Mouse (Mus musculus) CH12.LX (cell line): ENCODE measurements around the gene Fam161b. TPM values are rescaled to one million over a fixed set of nuclear protein-coding genes. Genes with fewer than 3 reads are reported as not detected.

ENCODE experiments used
- DNase-seq: peaks from one replicate; pipeline ENCODE4 v3.0.0-alpha.2; 2013; ENCODE audit errors: extremely low read depth
- H3K27ac ChIP-seq: 2 replicates; pipeline ENCODE4 v1.5.1; 2012; ENCODE audit warnings: low read depth, mild to moderate bottlenecking, control low read depth, moderate library complexity; ENCODE audit not compliant: insufficient read depth
- H3K27me3 ChIP-seq: replicated peaks from 2 replicates; pipeline ENCODE3; 2012; ENCODE audit warnings: inconsistent platforms
- H3K36me3 ChIP-seq, 2 experiments: replicated peaks in 1 of 2; 2 replicates each; pipeline versions ENCODE3 to v1.6.1; 2012; ENCODE audit warnings: inconsistent platforms in 1 of 2, low read length in 1 of 2, mild to moderate bottlenecking in 1 of 2, mixed read lengths in 1 of 2, moderate library complexity in 1 of 2; ENCODE audit not compliant: control insufficient read depth in 1 of 2, insufficient read depth in 1 of 2
- H3K4me1 ChIP-seq, 2 experiments: 2 replicates each; pipeline ENCODE4 v1.6.1; 2012; ENCODE audit warnings: inconsistent platforms in 1 of 2, moderate library complexity in 1 of 2; ENCODE audit not compliant: insufficient read depth in 2 of 2, control insufficient read depth in 1 of 2
- H3K4me2 ChIP-seq: 2 replicates; pipeline ENCODE4 v1.6.1; 2012; ENCODE audit warnings: low read depth, mild to moderate bottlenecking, control low read depth; ENCODE audit not compliant: poor library complexity, insufficient read depth, severe bottlenecking
- H3K4me3 ChIP-seq, 3 experiments: fragments of 150-350 bp in 1 of 3; sonication (generic) in 1 of 3; replicated peaks in 1 of 3; 2 replicates each; pipeline versions ENCODE3 to v1.5.1; 2011 to 2012; ENCODE audit warnings: low read depth in 2 of 3, low read length in 2 of 3, mild to moderate bottlenecking in 2 of 3, moderate library complexity in 2 of 3, control low read depth in 1 of 3, improper control_type of control experiment in 1 of 3, inconsistent platforms in 1 of 3, mixed read lengths in 1 of 3; ENCODE audit not compliant: poor library complexity in 1 of 3
- H3K79me2 ChIP-seq: replicated peaks from 2 replicates; pipeline ENCODE4 v1.6.1; 2012; ENCODE audit warnings: mild to moderate bottlenecking, moderate library complexity; ENCODE audit not compliant: control insufficient read depth, poor library complexity, insufficient read depth, severe bottlenecking; ENCODE audit errors: extremely low read depth
- H3K9ac ChIP-seq: 2 replicates; pipeline ENCODE4 v1.6.1; 2012; ENCODE audit warnings: low read depth, mild to moderate bottlenecking, control low read depth, moderate library complexity; ENCODE audit not compliant: insufficient read depth
- H3K9me3 ChIP-seq: replicated peaks from 2 replicates; pipeline ENCODE3; 2012; ENCODE audit warnings: low read length, inconsistent platforms, mixed read lengths
- BHLHE40 ChIP-seq: IDR thresholded peaks from 2 replicates; pipeline ENCODE4 v1.6.1; 2011; ENCODE audit warnings: mild to moderate bottlenecking, low read depth, low read length, improper control_type of control experiment
- CHD2 ChIP-seq: IDR thresholded peaks from 2 replicates; pipeline ENCODE4 v1.6.1; 2011; ENCODE audit warnings: low read length, improper control_type of control experiment
- CTCF ChIP-seq, 2 experiments: IDR thresholded peaks in 1 of 2; conservative IDR thresholded peaks in 1 of 2; 2 replicates each; pipeline ENCODE4 v1.5.1; 2011 to 2012; ENCODE audit warnings: low read depth in 2 of 2, low read length in 2 of 2, improper control_type of control experiment in 1 of 2, inconsistent platforms in 1 of 2, mild to moderate bottlenecking in 1 of 2, moderate library complexity in 1 of 2
- ETS1 ChIP-seq: conservative IDR thresholded peaks from 2 replicates; pipeline ENCODE4 v1.6.1; 2012; ENCODE audit warnings: low read depth, mild to moderate bottlenecking, inconsistent platforms, low read length, improper control_type of control experiment, moderate library complexity
- GABPA ChIP-seq: IDR thresholded peaks from 2 replicates; pipeline ENCODE4 v1.6.1; 2012; ENCODE audit warnings: low read depth, low read length, improper control_type of control experiment, inconsistent platforms; ENCODE audit not compliant: insufficient replicate concordance
- HCFC1 ChIP-seq: IDR thresholded peaks from 2 replicates; pipeline ENCODE4 v1.6.1; 2012; ENCODE audit warnings: low read depth, mild to moderate bottlenecking, inconsistent platforms, low read length, improper control_type of control experiment
- JUN ChIP-seq: IDR thresholded peaks from 2 replicates; pipeline ENCODE4 v1.6.1; 2011; ENCODE audit warnings: low read depth, mild to moderate bottlenecking, low read length, improper control_type of control experiment, moderate library complexity; ENCODE audit not compliant: insufficient read depth
- KAT2A ChIP-seq: IDR thresholded peaks from 2 replicates; pipeline ENCODE4 v1.6.1; 2012; ENCODE audit warnings: low read length, improper control_type of control experiment, inconsistent platforms; ENCODE audit not compliant: insufficient replicate concordance
- MAFK ChIP-seq: IDR thresholded peaks from 2 replicates; pipeline ENCODE4 v1.6.1; 2011; ENCODE audit warnings: low read length, improper control_type of control experiment; ENCODE audit not compliant: insufficient replicate concordance
- MAX ChIP-seq: IDR thresholded peaks from 2 replicates; pipeline ENCODE4 v1.6.1; 2011; ENCODE audit warnings: low read length, improper control_type of control experiment
- MEF2A ChIP-seq: IDR thresholded peaks from 2 replicates; pipeline ENCODE4 v1.6.1; 2014; ENCODE audit warnings: low read depth, mild to moderate bottlenecking, inconsistent platforms, low read length, improper control_type of control experiment, borderline replicate concordance
- MXI1 ChIP-seq: IDR thresholded peaks from 2 replicates; pipeline ENCODE4 v1.6.1; 2011; ENCODE audit warnings: mild to moderate bottlenecking, low read depth, low read length, improper control_type of control experiment
- MYC ChIP-seq: IDR thresholded peaks from 2 replicates; pipeline ENCODE4 v1.6.1; 2011; ENCODE audit warnings: low read depth, mild to moderate bottlenecking, improper control_type of control experiment, low read length
- PAX5 ChIP-seq: IDR thresholded peaks from 2 replicates; pipeline ENCODE4 v1.6.1; 2012; ENCODE audit warnings: low read length, inconsistent platforms, mixed read lengths
- POLR2A ChIP-seq: IDR thresholded peaks from 2 replicates; pipeline ENCODE4 v1.6.1; 2011; ENCODE audit warnings: low read depth, mild to moderate bottlenecking, improper control_type of control experiment, low read length
- POLR2AphosphoS2 ChIP-seq: IDR thresholded peaks from 2 replicates; pipeline ENCODE4 v1.6.1; 2011; ENCODE audit warnings: low read depth, low read length, improper control_type of control experiment
- RAD21 ChIP-seq: IDR thresholded peaks from 2 replicates; pipeline ENCODE4 v1.6.1; 2011; ENCODE audit warnings: low read depth, mild to moderate bottlenecking, low read length, improper control_type of control experiment, moderate library complexity
- RCOR1 ChIP-seq: conservative IDR thresholded peaks from 2 replicates; pipeline ENCODE4 v1.6.1; 2012; ENCODE audit warnings: low read depth, mild to moderate bottlenecking, inconsistent platforms, low read length, improper control_type of control experiment
- TBP ChIP-seq: conservative IDR thresholded peaks from 2 replicates; pipeline ENCODE4 v1.6.1; 2011; ENCODE audit warnings: low read depth, low read length, improper control_type of control experiment
- TCF12 ChIP-seq: IDR thresholded peaks from 2 replicates; pipeline ENCODE4 v1.6.1; 2014; ENCODE audit warnings: low read depth, mild to moderate bottlenecking, inconsistent platforms, low read length, improper control_type of control experiment
- UBTF ChIP-seq: IDR thresholded peaks from 2 replicates; pipeline ENCODE4 v1.6.1; 2012; ENCODE audit warnings: low read depth, mild to moderate bottlenecking, inconsistent platforms, low read length, improper control_type of control experiment, moderate library complexity
- ZC3H11A ChIP-seq: IDR thresholded peaks from 2 replicates; pipeline ENCODE4 v1.6.1; 2012; ENCODE audit warnings: low read depth, mild to moderate bottlenecking, inconsistent platforms, low read length, improper control_type of control experiment
- ZMIZ1 ChIP-seq: IDR thresholded peaks from 2 replicates; pipeline ENCODE4 v1.6.1; 2012; ENCODE audit warnings: low read depth, mild to moderate bottlenecking, inconsistent platforms, low read length, improper control_type of control experiment
- ZNF384 ChIP-seq: IDR thresholded peaks from 2 replicates; pipeline ENCODE4 v1.6.1; 2012; ENCODE audit warnings: low read depth, low read length, improper control_type of control experiment, inconsistent platforms
- dilution Hi-C: fragments of 300-500 bp; cut with MboI; formaldehyde crosslinking; loops from 2 replicates; pipeline ENCODE4 v1.14.3; 2020; ENCODE audit warnings: low sequenced_read_pairs; ENCODE audit not compliant: extremely low pct_unique_long_range_greater_than_20kb, extremely low pct_ligation_motif_present
- in situ Hi-C: fragments of 300-500 bp; cut with MboI; formaldehyde crosslinking; loops from 3 replicates; pipeline ENCODE4 v1.14.3; 2019; ENCODE audit warnings: low sequenced_read_pairs, low pct_ligation_motif_present, low pct_unique_long_range_greater_than_20kb, mixed read lengths
- polyA plus RNA-seq: library from polyadenylated mRNA; unstranded; fragments of >175 nt; gene quantifications from 2 replicates; pipeline ENCODE4 v1.2.1, GENCODE M21; 2012; ENCODE audit warnings: low read depth; ENCODE audit not compliant: insufficient read length
- total RNA-seq, 2 experiments: library from RNA; depleted of rRNA; stranded (reverse); fragments of 300-350 nt in 1 of 2; fragments of >200 nt in 1 of 2; gene quantifications; 2 replicates each; pipeline ENCODE4 v1.2.3; 2012 to 2014

Gene Fam161b
- total and polyA plus RNA-seq, 3 experiments, result 0.80 to 0.98 (median 0.87) TPM

- Histone ChIP-seq H3K79me2 (no peaks in the 10 kb centered on the region), H3K27me3 (no peaks in the 10 kb centered on the region), H3K27ac (no peak overlapping the region), H3K9ac (no peak overlapping the region), H3K4me1 (peaks cover 0 to 7% of the 10 kb centered on the region in 2 experiments; a peak in 2 of 4 replicates), H3K4me3 (no peak overlapping the region), H3K36me3 (no peaks in the 10 kb centered on the region), H3K9me3 (peaks cover 2% of the 10 kb centered on the region), H3K4me2 (no peak overlapping the region)
- no peak for DNase-seq
- TF ChIP-seq ZMIZ1 (no peak), MEF2A (no peak), RCOR1 (no peak), MAFK (no peak), ZC3H11A (no peak), ZNF384 (no peak), BHLHE40 (no peak), RAD21 (no peak), POLR2A (no peak), GABPA (no peak), MYC (no peak), HCFC1 (no peak), CTCF (conservative IDR thresholded peaks at IDR 0.05 in 1 of 2, IDR thresholded peaks at IDR 0.05 in 1 of 2; ENCODE audit: low read depth in 2 of 2, low read length in 2 of 2) (no peak), CHD2 (no peak), MAX (no peak)
- in situ Hi-C loops, result no loop called here
- dilution Hi-C loops, result no loop called here
These were observed 41.3 kb upstream of the Fam161b start for GRCm38 (mm10) chr12:84402923-84403322.

- in situ Hi-C loops (no loop called here), dilution Hi-C loops (no loop called here)
- peaks cover 0 to 7% of the 10 kb centered on the region in 2 experiments; a peak in 2 of 4 replicates for H3K4me1 ChIP-seq
- H3K9ac ChIP-seq, result no peak overlapping the region
- H3K36me3 ChIP-seq, result no peaks in the 10 kb centered on the region
- H3K4me2 ChIP-seq, result no peak overlapping the region
- no peak overlapping the region for H3K27ac ChIP-seq
- no peaks in the 10 kb centered on the region for H3K27me3 ChIP-seq
- no peaks in the 10 kb centered on the region for H3K9me3 ChIP-seq
- no peak for DNase-seq
- H3K4me3 ChIP-seq, result no peak overlapping the region
- no peaks in the 10 kb centered on the region for H3K79me2 ChIP-seq
- no peak for TF ChIP-seq CTCF (conservative IDR thresholded peaks at IDR 0.05 in 1 of 2, IDR thresholded peaks at IDR 0.05 in 1 of 2; ENCODE audit: low read depth in 2 of 2, low read length in 2 of 2)
- no peak for TF ChIP-seq MAFK
- TF ChIP-seq GABPA, result no peak
- no peak for TF ChIP-seq MEF2A
- no peak for TF ChIP-seq TCF12
- no peak for TF ChIP-seq MXI1
- TF ChIP-seq CHD2, result no peak
- no peak for TF ChIP-seq ZC3H11A
- TF ChIP-seq UBTF, result no peak
- no peak for TF ChIP-seq KAT2A
- TF ChIP-seq JUN, result no peak
- no peak for TF ChIP-seq MYC
- TF ChIP-seq ZNF384, result no peak
- TF ChIP-seq ETS1, result no peak
- no peak for TF ChIP-seq TBP
- TF ChIP-seq HCFC1, result no peak
- TF ChIP-seq PAX5, result no peak
- no peak for TF ChIP-seq POLR2AphosphoS2
These were observed 39.0 kb upstream of the Fam161b start for GRCm38 (mm10) chr12:84400653-84401052.
